Mouse (Mus musculus): ENCODE results near the gene Rab36. TPM values are rescaled to one million over a fixed set of nuclear protein-coding genes. Genes with fewer than 3 reads are reported as not detected.

Rab36 gene
- total RNA-seq, 4 experiments from 2014 or later, result 0.10 to 1.0 (median 0.19) TPM

- no peak for DNase-seq (ENCODE audit: low spot score in 2 of 2)
Observed at GRCm38 (mm10) chr10:75044459-75044858, 7.6 kb downstream of the Rab36 start.

GRCm38 (mm10) chr10:75045831-75046230 is 9.0 kb downstream of the Rab36 start:
- DNase-seq (ENCODE audit: low spot score in 2 of 2), result no peak

- no peak for DNase-seq (ENCODE audit: low spot score in 2 of 2)
Observed at GRCm38 (mm10) chr10:75048711-75049110, 11.9 kb downstream of the Rab36 start.

GRCm38 (mm10) chr10:75051364-75052074 is 14.7 kb downstream of the Rab36 start:
- DNase-seq (ENCODE audit: low spot score in 2 of 2), result no peak

GRCm38 (mm10) chr10:75052902-75053301 is 16.0 kb downstream of the Rab36 start:
- no peak for DNase-seq (ENCODE audit: low spot score in 2 of 2)

- DNase-seq (ENCODE audit: low spot score in 2 of 2), result no peak
Observed at GRCm38 (mm10) chr10:75053655-75054054, 16.8 kb downstream of the Rab36 start.

- no peak for DNase-seq (ENCODE audit: low spot score in 2 of 2)
Observed at GRCm38 (mm10) chr10:75054125-75054524, 17.3 kb downstream of the Rab36 start.

- DNase-seq (ENCODE audit: low spot score in 2 of 2), result no peak
Observed at GRCm38 (mm10) chr10:75055672-75056071, 18.8 kb downstream of the Rab36 start.

- no peak for DNase-seq (ENCODE audit: low spot score in 2 of 2)
Observed at GRCm38 (mm10) chr10:75056255-75056654, 19.4 kb downstream of the Rab36 start.

- DNase-seq (ENCODE audit: low spot score in 2 of 2), result no peak
Observed at GRCm38 (mm10) chr10:75058336-75058735, 21.5 kb downstream of the Rab36 start.

GRCm38 (mm10) chr10:75058761-75059395 is 22.0 kb downstream of the Rab36 start:
- no peak for DNase-seq (ENCODE audit: low spot score in 2 of 2)

- DNase-seq (ENCODE audit: low spot score in 2 of 2), result peak; percentile 52 to 64
Observed at GRCm38 (mm10) chr10:75059396-75059795, 22.5 kb downstream of the Rab36 start.

GRCm38 (mm10) chr10:75060217-75060842 is 23.5 kb downstream of the Rab36 start, which contains the start of gene Bcr:
TSS of gene Bcr (plus strand) at chr10:75060592.
- DNase-seq (ENCODE audit: low spot score in 2 of 2), result peak; percentile 28 to 55

GRCm38 (mm10) chr10:75060843-75061235 is 24.0 kb downstream of the Rab36 start:
- DNase-seq (ENCODE audit: low spot score in 2 of 2), result no peak

- DNase-seq (ENCODE audit: low spot score in 2 of 2), result no peak
Observed at GRCm38 (mm10) chr10:75061341-75062188, 24.7 kb downstream of the Rab36 start.

- no peak for DNase-seq (ENCODE audit: low spot score in 2 of 2)
Observed at GRCm38 (mm10) chr10:75062189-75062561, 25.3 kb downstream of the Rab36 start.

- no peak for DNase-seq (ENCODE audit: low spot score in 2 of 2)
Observed at GRCm38 (mm10) chr10:75062621-75063020, 25.8 kb downstream of the Rab36 start.

- DNase-seq (ENCODE audit: low spot score in 2 of 2), result no peak
Observed at GRCm38 (mm10) chr10:75063301-75063965, 26.6 kb downstream of the Rab36 start.

GRCm38 (mm10) chr10:75065691-75066090 is 28.8 kb downstream of the Rab36 start:
- no peak for DNase-seq (ENCODE audit: low spot score in 2 of 2)

GRCm38 (mm10) chr10:75067446-75067845 is 30.6 kb downstream of the Rab36 start:
- DNase-seq (ENCODE audit: low spot score in 2 of 2), result no peak

GRCm38 (mm10) chr10:75068086-75068485 is 31.2 kb downstream of the Rab36 start:
- DNase-seq (ENCODE audit: low spot score in 2 of 2), result no peak

Measured in gastrocnemius, adult 8-10 months (tissue).